Mouse (Mus musculus) thymus, adult 2 months (tissue): ENCODE data around the gene Tnrc6b. TPM values are rescaled to one million over a fixed set of nuclear protein-coding genes. Genes with fewer than 3 reads are reported as not detected.
"Not testable (repeated sequence)": the region's sequence is repeated elsewhere in the genome, so short reads cannot be mapped to it uniquely, and the experiment has no call there.

ENCODE experiments used
- DNase-seq: peaks from one replicate; pipeline ENCODE4 v3.0.0; 2021
- H3K27ac ChIP-seq: fragments of 200-500 bp; 2 replicates; pipeline ENCODE4 v1.5.1; 2012; ENCODE audit warnings: low read length, control low read depth; ENCODE audit not compliant: control insufficient read depth, insufficient read depth
- H3K27me3 ChIP-seq: fragments of 200-500 bp; 2 replicates; pipeline ENCODE4 v1.6.1; 2012; ENCODE audit warnings: mild to moderate bottlenecking, low read length, moderate library complexity, mixed read lengths; ENCODE audit not compliant: control insufficient read depth, insufficient read depth
- H3K36me3 ChIP-seq: fragments of 200-500 bp; 2 replicates; pipeline ENCODE4 v1.6.1; 2012; ENCODE audit warnings: mild to moderate bottlenecking, low read length, moderate library complexity; ENCODE audit not compliant: control insufficient read depth, insufficient read depth
- H3K4me1 ChIP-seq: fragments of 200-500 bp; replicated peaks from 2 replicates; pipeline ENCODE4 v1.6.1; 2012; ENCODE audit warnings: low read length; ENCODE audit not compliant: control insufficient read depth, insufficient read depth
- H3K4me3 ChIP-seq: fragments of 200-500 bp; 2 replicates; pipeline ENCODE4 v1.5.1; 2012; ENCODE audit warnings: mild to moderate bottlenecking, low read length, control low read depth, moderate library complexity; ENCODE audit not compliant: control insufficient read depth, insufficient read depth
- CTCF ChIP-seq: fragments of 200-500 bp; IDR thresholded peaks from 2 replicates; pipeline ENCODE4 v1.5.1; 2012; ENCODE audit warnings: mild to moderate bottlenecking, control low read depth, low read length, moderate library complexity, borderline replicate concordance; ENCODE audit not compliant: control insufficient read depth, poor library complexity, insufficient read depth; ENCODE audit errors: extremely low read depth
- POLR2A ChIP-seq: fragments of 200-500 bp; IDR thresholded peaks from 2 replicates; pipeline ENCODE4 v1.6.1; 2012; ENCODE audit warnings: mild to moderate bottlenecking, low read length, control low read depth, moderate library complexity; ENCODE audit not compliant: control insufficient read depth, poor library complexity, insufficient read depth; ENCODE audit errors: extremely low read depth
- WGBS: fragments of 180-500 bp; shearing (Covaris S2); methylation state at CpG from one replicate; pipeline ENCODE4 v1.1.7; 2018; 5-methylcytosine and 5-hydroxymethylcytosine counted together
- polyA plus RNA-seq: library from polyadenylated mRNA; depleted of rRNA; stranded (reverse); fragments of >200 nt; gene quantifications from 2 replicates; pipeline ENCODE4 v1.2.3, GENCODE M21; 2012

The Tnrc6b gene
- polyA plus RNA-seq, 1 experiment = 57.9 TPM

- Histone ChIP-seq H3K4me1 (peaks cover 14% of the 10 kb centered on the region), H3K27me3 (no peaks in the 10 kb centered on the region), H3K4me3 (no peak overlapping the region), H3K36me3 (no peaks in the 10 kb centered on the region), H3K27ac (peak overlapping the region; percentile 60)
- DNase-seq = peak; percentile 16
- 26% methylated on average over 3 of the region's 3 CpGs for WGBS
- TF ChIP-seq POLR2A = no peak
- TF ChIP-seq CTCF = no peak
These were observed 24.2 kb downstream of the Tnrc6b start for GRCm38 (mm10) chr15:80735300-80735699.

GRCm38 (mm10) chr15:80735708-80736107 is 24.6 kb downstream of the Tnrc6b start:
- H3K4me3 ChIP-seq, H3K36me3 ChIP-seq, H3K27ac ChIP-seq, DNase-seq, H3K27me3 ChIP-seq: not testable (repeated sequence)
- peaks cover 14% of the 10 kb centered on the region for H3K4me1 ChIP-seq
- WGBS = 86% methylated on average over 4 of the region's 4 CpGs

- no peak overlapping the region for H3K27ac ChIP-seq
- H3K4me1 ChIP-seq = peaks cover 14% of the 10 kb centered on the region
- no peak overlapping the region for H3K4me3 ChIP-seq
- H3K36me3 ChIP-seq = no peaks in the 10 kb centered on the region
- no peaks in the 10 kb centered on the region for H3K27me3 ChIP-seq
- TF ChIP-seq POLR2A (no peak), CTCF (no peak)
- peak; percentile 50 for DNase-seq
- WGBS = 34% methylated on average over 1 of the region's 1 CpGs
These were observed 25.4 kb downstream of the Tnrc6b start for GRCm38 (mm10) chr15:80736553-80736952.

GRCm38 (mm10) chr15:80738244-80738643 is 27.1 kb downstream of the Tnrc6b start:
- Histone ChIP-seq H3K4me3 (no peak overlapping the region), H3K27me3 (no peaks in the 10 kb centered on the region), H3K27ac (no peak overlapping the region), H3K36me3 (no peaks in the 10 kb centered on the region), H3K4me1 (peaks cover 21% of the 10 kb centered on the region)
- no peak for TF ChIP-seq POLR2A
- TF ChIP-seq CTCF = no peak
- no peak for DNase-seq
- 83% methylated on average over 2 of the region's 2 CpGs for WGBS

- no peak overlapping the region for H3K27ac ChIP-seq
- H3K4me1 ChIP-seq = peaks cover 26% of the 10 kb centered on the region
- no peaks in the 10 kb centered on the region for H3K27me3 ChIP-seq
- WGBS = 100% methylated on average over 1 of the region's 1 CpGs
- H3K4me3 ChIP-seq = no peak overlapping the region
- no peak for DNase-seq
- no peaks in the 10 kb centered on the region for H3K36me3 ChIP-seq
- TF ChIP-seq POLR2A = no peak
- no peak for TF ChIP-seq CTCF
These were observed 28.9 kb downstream of the Tnrc6b start for GRCm38 (mm10) chr15:80739972-80740371.

GRCm38 (mm10) chr15:80741836-80742235 is 30.7 kb downstream of the Tnrc6b start:
- TF ChIP-seq POLR2A (no peak), CTCF (no peak)
- Histone ChIP-seq H3K27ac (no peak overlapping the region), H3K27me3 (no peaks in the 10 kb centered on the region), H3K4me1 (peaks cover 22% of the 10 kb centered on the region), H3K4me3 (no peak overlapping the region), H3K36me3 (no peaks in the 10 kb centered on the region)
- 100% methylated on average over 1 of the region's 1 CpGs for WGBS
- no peak for DNase-seq

GRCm38 (mm10) chr15:80742991-80743474 is 31.9 kb downstream of the Tnrc6b start:
- Histone ChIP-seq H3K4me3 (no peak overlapping the region), H3K27ac (peak overlapping the region; percentile 41; the same call in 1 of the 2 replicates), H3K36me3 (no peaks in the 10 kb centered on the region), H3K27me3 (no peaks in the 10 kb centered on the region), H3K4me1 (peaks cover 18% of the 10 kb centered on the region)
- TF ChIP-seq CTCF (no peak), POLR2A (no peak)
- no peak for DNase-seq
- 65% methylated on average over 3 of the region's 3 CpGs for WGBS
